Mouse (Mus musculus) cerebellum, postnatal 10 days (tissue): ENCODE measurements around the gene Shkbp1.

ENCODE experiments used
- DNase-seq, 2 experiments: peaks; one replicate each; pipeline ENCODE4 v3.0.0; 2021; ENCODE audit warnings: mixed read lengths in 2 of 2

Shkbp1 gene

DNA sequence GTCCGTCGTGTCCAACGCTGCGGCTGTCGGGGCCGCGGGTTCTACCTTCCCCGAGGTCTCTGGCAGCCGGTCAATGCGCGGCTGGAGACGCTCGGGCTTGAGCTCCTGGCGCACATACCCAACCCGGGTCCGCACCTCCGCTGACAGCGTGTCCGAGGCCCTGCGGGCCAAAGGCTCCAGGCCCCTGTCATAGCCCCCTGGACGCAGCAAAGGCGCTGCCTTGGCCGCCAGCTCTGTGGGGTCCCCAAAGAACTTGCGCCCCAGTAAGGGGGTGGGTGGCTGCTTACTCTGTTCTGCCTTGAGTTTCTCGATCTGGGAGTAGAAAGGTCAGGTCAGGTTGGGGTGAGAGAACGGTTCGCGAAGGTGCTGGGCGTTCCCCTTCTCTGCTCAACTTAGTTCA lies 8.6 kb upstream of the Shkbp1 start:
- peak in 1 of 2 experiments; percentile 39 for DNase-seq

GRCm38 (mm10) chr7:27361283-27361946 lies 5.6 kb upstream of the Shkbp1 start:
- peak; percentile 99 to 100 for DNase-seq

GRCm38 (mm10) chr7:27360749-27361148 lies 4.9 kb upstream of the Shkbp1 start:
- no peak for DNase-seq

GRCm38 (mm10) chr7:27359706-27360358 lies 4.0 kb upstream of the Shkbp1 start:
- DNase-seq = no peak

DNA sequence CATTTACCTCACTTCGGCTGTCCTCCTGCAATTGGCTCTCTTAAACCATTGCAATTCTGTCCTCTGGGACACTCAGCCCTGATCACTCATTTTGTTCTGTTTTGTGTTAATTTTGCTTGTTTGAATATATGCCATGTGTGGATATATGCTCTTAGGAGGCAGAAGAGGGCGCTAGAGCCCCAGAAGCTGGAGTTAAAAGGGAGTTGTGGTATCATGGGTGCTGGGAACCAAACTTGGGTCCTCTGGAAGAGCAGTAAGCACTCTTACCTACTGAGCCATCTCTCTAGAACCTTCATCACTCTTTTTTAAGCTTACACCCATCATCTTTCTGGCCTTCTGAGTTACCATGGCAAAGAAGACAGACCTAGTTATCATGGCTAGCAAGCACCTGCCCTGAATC lies 3.3 kb upstream of the Shkbp1 start:
- no peak for DNase-seq

GRCm38 (mm10) chr7:27357595-27357978 lies 1.8 kb upstream of the Shkbp1 start:
- no peak for DNase-seq

- DNase-seq = peak in 1 of 2 experiments; percentile 52
These were observed 1.2 kb upstream of the Shkbp1 start, which contains the start of gene Gm20479 for GRCm38 (mm10) chr7:27356861-27357594. TSS of gene Gm20479 (minus strand) at chr7:27357419.

DNA sequence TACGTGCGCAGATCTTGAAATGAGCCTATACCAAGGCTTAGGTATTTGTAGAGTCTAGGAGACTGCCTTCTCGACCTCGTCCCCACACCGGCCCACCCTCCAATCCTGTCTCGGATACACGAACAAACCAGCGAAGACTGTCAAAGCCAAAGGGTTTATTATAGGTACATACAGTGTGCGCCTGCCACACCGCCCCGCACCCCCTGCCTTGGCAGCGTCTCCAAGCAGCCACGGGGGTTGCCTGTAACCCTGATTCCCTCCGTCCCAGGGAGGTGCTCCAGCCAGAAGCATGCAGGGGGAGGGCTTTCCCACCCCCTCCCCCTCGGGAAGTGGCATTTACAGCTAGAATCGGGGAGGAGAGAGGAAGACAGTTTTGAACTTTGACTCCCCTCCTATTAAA lies 429 bp upstream of the Shkbp1 start:
- peak; percentile 62 to 68 for DNase-seq

DNA sequence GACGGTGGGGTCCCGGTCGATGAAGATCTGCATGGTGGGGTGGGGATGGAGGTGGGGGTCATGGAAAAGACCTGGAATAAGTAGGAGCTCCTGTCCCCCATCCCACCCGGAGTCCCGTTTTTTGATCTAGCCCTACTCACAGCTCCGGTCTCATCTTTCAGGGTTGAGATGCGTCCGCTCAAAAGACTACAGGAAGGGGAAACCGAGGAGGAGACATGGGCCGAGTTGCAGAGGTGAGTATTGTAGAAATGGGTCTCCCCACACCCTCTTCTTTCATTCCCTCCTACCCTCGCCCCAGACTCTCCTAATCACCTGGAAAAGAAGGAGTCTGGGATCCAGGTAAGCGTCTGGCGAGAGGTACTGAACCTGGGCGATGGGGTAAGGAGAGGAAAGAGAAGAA lies 558 bp downstream of the Shkbp1 start:
- no peak for DNase-seq

GRCm38 (mm10) chr7:27354783-27355182 lies 1.0 kb downstream of the Shkbp1 start:
- DNase-seq = no peak

- DNase-seq = peak in 1 of 2 experiments; percentile 42
These were observed 1.7 kb downstream of the Shkbp1 start for GRCm38 (mm10) chr7:27354144-27354543.

DNA sequence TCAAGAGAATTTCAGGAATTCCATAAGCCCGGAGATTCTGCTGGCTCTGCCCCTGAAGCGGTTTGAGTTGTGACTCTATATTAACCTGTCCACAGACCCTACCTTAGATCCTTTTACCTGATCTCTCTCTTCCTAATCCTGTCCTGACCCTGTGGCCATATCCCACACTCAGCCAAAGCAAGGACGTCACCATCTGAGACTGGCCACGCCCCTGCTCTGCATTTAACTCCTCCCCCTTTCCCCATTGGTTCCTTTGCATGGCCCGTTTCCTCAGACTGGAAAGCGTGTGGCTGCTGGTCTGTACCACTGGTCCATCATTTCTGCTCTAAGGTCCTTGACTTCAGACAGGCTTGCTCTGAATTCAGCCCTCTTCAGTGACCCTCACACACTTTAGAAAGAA lies 10.4 kb downstream of the Shkbp1 start:
- no peak for DNase-seq

DNA sequence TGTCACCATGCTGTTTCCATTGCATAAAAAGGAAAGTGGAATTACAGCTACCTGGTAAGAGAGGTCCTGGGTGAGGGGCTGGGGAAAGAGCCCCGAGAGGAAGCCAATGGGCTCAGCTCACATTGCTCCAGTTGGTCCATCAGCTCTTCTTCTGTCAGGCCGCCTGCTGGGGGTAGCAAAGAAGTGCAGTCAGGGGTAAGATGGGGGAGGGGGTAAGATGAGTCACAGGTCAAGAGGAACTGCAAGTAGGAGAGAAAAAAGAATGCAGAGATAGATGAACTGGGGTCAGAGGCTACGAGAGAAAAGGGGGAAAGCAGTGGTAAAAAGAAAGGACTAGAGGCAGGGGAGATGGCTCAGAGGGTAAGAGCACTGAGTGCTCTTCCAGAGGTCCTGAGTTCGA lies 13.2 kb downstream of the Shkbp1 start:
- no peak for DNase-seq

GRCm38 (mm10) chr7:27339519-27339918 lies 16.3 kb downstream of the Shkbp1 start:
- peak in 1 of 2 experiments; percentile 58 for DNase-seq

GRCm38 (mm10) chr7:27339114-27339513 lies 16.7 kb downstream of the Shkbp1 start:
- DNase-seq = no peak

DNA sequence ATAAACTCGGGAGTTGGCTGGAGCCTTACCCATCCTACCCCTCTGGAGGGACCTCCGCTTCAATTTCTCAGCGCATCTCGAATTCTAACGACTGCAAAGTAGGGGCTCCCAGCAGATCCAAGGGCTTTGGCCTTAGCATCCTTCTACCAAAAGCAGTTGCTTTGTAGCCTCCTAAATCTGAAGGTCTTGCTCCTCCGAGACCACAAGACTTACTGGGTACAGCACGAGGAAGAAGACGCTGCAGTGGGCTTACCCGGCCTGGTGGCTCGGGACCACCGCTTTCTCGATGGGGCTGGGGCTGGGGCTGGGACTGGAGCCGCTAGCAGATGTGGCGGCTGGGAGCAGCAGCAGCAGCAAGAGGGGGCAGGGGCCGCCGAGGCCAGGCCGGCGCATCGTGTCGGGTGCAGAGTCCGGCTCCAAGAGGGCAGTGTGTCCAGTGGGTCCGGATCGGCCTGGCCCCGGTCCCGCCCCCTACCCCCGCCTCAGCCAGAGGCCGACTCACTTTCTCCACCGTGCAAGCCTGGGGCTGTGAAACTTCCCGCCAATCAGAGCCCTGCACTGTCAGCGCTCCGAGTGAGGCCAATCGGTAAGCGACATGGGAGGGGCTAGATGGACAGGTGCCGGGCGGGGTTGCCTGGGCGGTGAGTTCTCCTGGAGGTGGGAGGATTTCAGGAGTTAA lies 18.5 kb downstream of the Shkbp1 start, which contains the start of gene Ltbp4:
Ltbp4 (minus strand) TSS at position 518 of the 679 bp plus-strand sequence.
- peak; percentile 53 to 64 for DNase-seq

DNA sequence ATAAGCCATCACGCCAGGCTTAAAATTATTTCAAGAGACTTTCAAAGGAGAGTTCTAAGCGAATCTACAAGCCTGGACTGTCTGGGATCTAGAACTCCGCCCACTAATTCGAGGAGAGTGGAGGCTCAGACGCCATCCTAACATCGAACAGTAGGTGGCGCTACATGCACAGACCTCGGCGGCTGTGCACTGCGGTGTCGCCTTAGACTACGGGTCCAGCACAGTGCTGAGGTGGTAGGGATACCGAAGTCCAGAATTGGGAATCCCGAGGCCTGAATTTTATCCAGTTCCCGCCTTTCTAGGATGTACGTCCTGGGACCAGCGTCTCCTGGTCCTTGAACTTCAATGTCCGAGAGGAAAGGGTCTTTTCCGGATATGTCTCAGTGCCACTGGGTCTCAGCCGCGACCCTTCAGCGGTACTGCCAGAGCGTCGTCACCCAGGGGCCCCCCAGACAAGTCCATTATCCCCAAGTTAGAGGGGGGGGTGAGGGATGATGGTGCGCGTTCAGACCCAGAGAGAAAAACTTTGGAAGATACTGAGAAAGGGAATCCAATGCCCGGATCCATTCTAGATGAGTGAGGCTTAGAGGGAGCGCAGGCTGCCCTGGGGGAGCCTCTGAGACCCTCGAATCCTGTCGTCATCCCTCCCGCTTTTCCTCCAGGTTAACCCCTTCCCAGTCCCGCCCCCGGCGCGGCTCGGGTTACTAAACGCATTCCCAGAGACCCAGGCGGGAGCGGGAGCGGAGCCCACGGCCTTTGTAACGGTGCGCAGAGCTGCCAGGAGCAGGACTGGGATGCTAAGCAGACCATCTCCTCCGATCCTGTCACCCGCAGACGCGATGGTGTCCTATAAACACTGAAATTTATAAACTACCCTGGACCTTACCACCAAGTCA lies 19.6 kb downstream of the Shkbp1 start:
- DNase-seq = peak; percentile 96 to 97

GRCm38 (mm10) chr7:27335011-27335720 lies 20.7 kb downstream of the Shkbp1 start:
- DNase-seq = no peak

DNA sequence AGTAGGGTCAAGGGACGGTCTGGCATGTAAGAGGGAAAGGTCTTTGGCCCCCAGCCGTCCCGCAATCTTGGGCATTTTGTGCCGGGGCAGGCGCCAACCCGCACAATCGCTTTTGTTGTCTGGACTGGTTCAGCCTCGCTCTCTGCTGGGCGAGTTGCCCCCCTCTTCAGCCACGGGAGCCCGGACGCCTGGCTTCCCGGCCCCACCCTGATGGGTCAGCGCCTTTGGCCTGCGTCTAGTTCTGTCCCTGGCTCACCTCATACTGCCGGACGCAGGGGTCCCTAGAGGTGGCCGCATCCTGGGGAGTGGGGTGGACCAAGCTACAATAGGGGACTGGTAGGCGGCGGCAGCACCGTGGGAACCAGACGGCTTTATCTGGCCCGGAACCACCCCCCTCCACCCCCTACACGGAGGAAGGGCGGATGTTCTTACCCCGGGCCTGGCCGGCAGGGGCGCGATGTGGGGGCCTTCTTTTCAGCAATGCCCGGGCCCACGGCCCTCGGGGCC lies 21.4 kb downstream of the Shkbp1 start:
- DNase-seq = peak in 1 of 2 experiments; percentile 39

GRCm38 (mm10) chr7:27333316-27333941 lies 22.4 kb downstream of the Shkbp1 start:
- DNase-seq = peak; percentile 40 to 43
